Mouse (Mus musculus): ENCODE results near the gene Camta1. TPM values are rescaled to one million over a fixed set of nuclear protein-coding genes. Genes with fewer than 3 reads are reported as not detected.

Camta1 gene
- total RNA-seq, 4 experiments from 2014 or later, result 236 to 299 (median 267) TPM

- DNase-seq (ENCODE audit: low spot score in 2 of 2), result no peak
These were observed 845.7 kb downstream of the Camta1 start for GRCm38 (mm10) chr4:151015946-151016345.

- DNase-seq (ENCODE audit: low spot score in 2 of 2), result no peak
These were observed 851.4 kb downstream of the Camta1 start for GRCm38 (mm10) chr4:151010316-151010715.

- DNase-seq (ENCODE audit: low spot score in 2 of 2), result peak in 1 of 2 experiments; percentile 38
These were observed 854.7 kb downstream of the Camta1 start for GRCm38 (mm10) chr4:151006945-151007344.

GRCm38 (mm10) chr4:151005656-151006318 lies 855.9 kb downstream of the Camta1 start:
- no peak for DNase-seq (ENCODE audit: low spot score in 2 of 2)

GRCm38 (mm10) chr4:151001397-151001796 lies 860.3 kb downstream of the Camta1 start:
- no peak for DNase-seq (ENCODE audit: low spot score in 2 of 2)

GRCm38 (mm10) chr4:150998626-150999025 lies 863.0 kb downstream of the Camta1 start:
- DNase-seq (ENCODE audit: low spot score in 2 of 2), result no peak

GRCm38 (mm10) chr4:150996797-150997196 lies 864.9 kb downstream of the Camta1 start, which contains the start of gene Uts2:
TSS of gene Uts2 (plus strand) at chr4:150997097.
- DNase-seq (ENCODE audit: low spot score in 2 of 2), result no peak

- DNase-seq (ENCODE audit: low spot score in 2 of 2), result no peak
These were observed 871.5 kb downstream of the Camta1 start for GRCm38 (mm10) chr4:150990148-150990547.

GRCm38 (mm10) chr4:150980153-150980552 lies 881.5 kb downstream of the Camta1 start:
- DNase-seq (ENCODE audit: low spot score in 2 of 2), result no peak

- DNase-seq (ENCODE audit: low spot score in 2 of 2), result no peak
These were observed 882.2 kb downstream of the Camta1 start for GRCm38 (mm10) chr4:150979455-150979854.

- DNase-seq (ENCODE audit: low spot score in 2 of 2), result no peak
These were observed 883.3 kb downstream of the Camta1 start for GRCm38 (mm10) chr4:150978156-150978910.

GRCm38 (mm10) chr4:150975145-150975544 lies 886.5 kb downstream of the Camta1 start:
- no peak for DNase-seq (ENCODE audit: low spot score in 2 of 2)

GRCm38 (mm10) chr4:150973264-150973663 lies 888.4 kb downstream of the Camta1 start:
- DNase-seq (ENCODE audit: low spot score in 2 of 2), result no peak

- DNase-seq (ENCODE audit: low spot score in 2 of 2), result no peak
These were observed 892.7 kb downstream of the Camta1 start for GRCm38 (mm10) chr4:150968956-150969355.

- DNase-seq (ENCODE audit: low spot score in 2 of 2), result peak; percentile 51 to 77
These were observed 895.1 kb downstream of the Camta1 start for GRCm38 (mm10) chr4:150966556-150966955.

- DNase-seq (ENCODE audit: low spot score in 2 of 2), result no peak
These were observed 896.1 kb downstream of the Camta1 start for GRCm38 (mm10) chr4:150965555-150965951.

- DNase-seq (ENCODE audit: low spot score in 2 of 2), result peak; percentile 65 to 90
These were observed 896.8 kb downstream of the Camta1 start for GRCm38 (mm10) chr4:150964635-150965554.

- DNase-seq (ENCODE audit: low spot score in 2 of 2), result no peak
These were observed 898.0 kb downstream of the Camta1 start for GRCm38 (mm10) chr4:150963711-150964110.

- DNase-seq (ENCODE audit: low spot score in 2 of 2), result no peak
These were observed 899.4 kb downstream of the Camta1 start for GRCm38 (mm10) chr4:150962231-150962630.

GRCm38 (mm10) chr4:150958536-150958935 lies 903.1 kb downstream of the Camta1 start:
- no peak for DNase-seq (ENCODE audit: low spot score in 2 of 2)

- no peak for DNase-seq (ENCODE audit: low spot score in 2 of 2)
These were observed 904.6 kb downstream of the Camta1 start for GRCm38 (mm10) chr4:150957106-150957458.
